Mouse (Mus musculus) thymus, adult 2 months (tissue): Measurements from ENCODE around the gene Rasgrp1.

Experiments used
- CTCF ChIP-seq: fragments of 200-500 bp; IDR thresholded peaks from 2 replicates; pipeline ENCODE4 v1.5.1; 2012; ENCODE audit warnings: mild to moderate bottlenecking, control low read depth, low read length, moderate library complexity, borderline replicate concordance; ENCODE audit not compliant: control insufficient read depth, poor library complexity, insufficient read depth; ENCODE audit errors: extremely low read depth
- POLR2A ChIP-seq: fragments of 200-500 bp; IDR thresholded peaks from 2 replicates; pipeline ENCODE4 v1.6.1; 2012; ENCODE audit warnings: mild to moderate bottlenecking, low read length, control low read depth, moderate library complexity; ENCODE audit not compliant: control insufficient read depth, poor library complexity, insufficient read depth; ENCODE audit errors: extremely low read depth

DNA sequence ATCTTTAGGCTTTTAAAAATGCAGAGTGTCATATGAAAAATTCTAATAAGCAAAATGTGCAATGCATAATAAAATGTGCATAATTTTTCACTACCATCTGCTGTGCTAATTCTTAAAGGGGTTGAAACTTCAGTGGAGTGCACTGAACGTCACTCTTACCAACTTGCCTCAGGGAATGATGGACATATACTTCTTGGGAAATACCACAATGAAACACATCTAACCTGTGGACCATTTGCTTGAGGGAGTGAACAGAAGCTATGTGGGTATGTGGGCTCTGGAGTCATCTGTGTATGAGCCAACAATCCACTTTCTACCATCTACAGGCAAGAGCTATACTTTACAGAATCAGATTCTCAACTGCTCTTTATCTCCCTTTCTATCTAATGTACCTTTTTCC, 31.5 kb downstream of the Rasgrp1 start:
- TF ChIP-seq CTCF (no peak), POLR2A (no peak)
